Mouse (Mus musculus) bone marrow, adult 2 months (tissue): ENCODE measurements around the gene Sp110. TPM values are rescaled to one million over a fixed set of nuclear protein-coding genes. Genes with fewer than 3 reads are reported as not detected.
"Not testable (repeated sequence)": the region's sequence is repeated elsewhere in the genome, so short reads cannot be mapped to it uniquely, and the experiment has no call there.

ENCODE experiments used
- H3K27ac ChIP-seq: fragments of 200-500 bp; 2 replicates; pipeline ENCODE4 v1.5.1; 2012; ENCODE audit warnings: low read depth, mild to moderate bottlenecking, control low read depth, inconsistent platforms, low read length; ENCODE audit not compliant: control insufficient read depth, poor library complexity, insufficient read depth
- H3K4me1 ChIP-seq: fragments of 200-500 bp; 2 replicates; pipeline ENCODE4 v1.6.1; 2011; ENCODE audit warnings: low read length; ENCODE audit not compliant: control insufficient read depth, insufficient read depth
- H3K4me3 ChIP-seq: fragments of 200-500 bp; replicated peaks from 2 replicates; pipeline ENCODE3; 2011; ENCODE audit warnings: mild to moderate bottlenecking, low read depth, low read length, control low read depth; ENCODE audit not compliant: control insufficient read depth
- WGBS: fragments of 180-500 bp; shearing (Covaris S2); methylation state at CpG from one replicate; pipeline ENCODE4 v1.1.7; 2018; 5-methylcytosine and 5-hydroxymethylcytosine counted together
- polyA plus RNA-seq: library from polyadenylated mRNA; stranded (reverse); fragments of >200 nt; gene quantifications from 2 replicates; pipeline ENCODE4 v1.2.4, GENCODE M21; 2011; ENCODE audit warnings: low replicate concordance; ENCODE audit not compliant: missing spikeins, insufficient read depth, insufficient read length

Gene Sp110
- 41.5 and 75.9 TPM in 2 replicates for polyA plus RNA-seq

GRCm38 (mm10) chr1:85598271-85599012 lies at the start of gene Sp110:
TSS of gene Sp110 (minus strand) at chr1:85598817.
- H3K27ac ChIP-seq, H3K4me3 ChIP-seq, H3K4me1 ChIP-seq: not testable (repeated sequence)
- WGBS: 40% methylated on average over 17 of the region's 17 CpGs

DNA sequence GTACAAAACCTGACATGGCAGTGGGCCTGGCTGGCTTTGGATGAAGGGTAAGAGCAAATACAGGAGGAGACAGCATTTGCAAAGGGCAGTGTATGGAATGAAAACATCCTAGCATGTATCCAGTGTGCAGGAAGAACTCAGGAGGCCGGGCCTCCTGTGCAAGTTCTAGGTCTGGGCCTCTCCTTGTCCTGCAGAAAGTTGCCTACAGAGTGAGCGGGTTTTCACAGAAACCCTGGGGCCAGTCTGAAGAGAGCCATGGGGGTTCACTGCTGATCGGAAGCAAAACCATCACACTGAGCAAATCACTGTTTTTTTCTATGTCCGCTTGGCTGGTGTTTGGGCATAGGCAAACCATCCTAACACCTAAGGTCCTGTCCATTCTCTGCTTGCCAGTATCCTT lies 39.5 kb upstream of the Sp110 start:
- not testable (repeated sequence) for H3K4me3 ChIP-seq, H3K27ac ChIP-seq, H3K4me1 ChIP-seq
- 80% methylated on average over 4 of the region's 4 CpGs for WGBS

GRCm38 (mm10) chr1:85636936-85637335 lies 38.3 kb upstream of the Sp110 start:
- H3K4me1 ChIP-seq, H3K27ac ChIP-seq, H3K4me3 ChIP-seq: not testable (repeated sequence)
- 63% methylated on average over 3 of the region's 3 CpGs for WGBS

DNA sequence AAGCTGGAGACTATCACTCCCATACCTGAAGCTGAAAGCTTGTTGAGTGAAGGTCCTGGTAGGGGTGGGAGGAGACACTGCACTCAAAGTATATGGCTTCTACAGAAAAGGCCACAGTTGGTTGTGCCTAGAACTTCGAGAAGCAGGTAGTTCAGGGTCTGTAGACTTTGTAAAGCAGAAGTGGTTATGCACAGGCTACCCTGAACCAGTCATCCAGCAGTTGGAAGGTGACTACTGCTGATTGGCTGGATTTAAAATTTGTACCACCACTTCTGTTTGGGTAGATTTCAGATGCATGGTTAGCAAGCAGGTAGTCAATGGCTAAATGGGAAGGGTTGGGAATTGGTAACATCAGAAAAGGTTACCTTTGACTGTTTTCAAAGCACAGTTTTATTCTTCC lies 20.1 kb upstream of the Sp110 start:
- not testable (repeated sequence) for H3K4me1 ChIP-seq, H3K4me3 ChIP-seq, H3K27ac ChIP-seq
- WGBS: 44% methylated on average over 1 of the region's 1 CpGs

GRCm38 (mm10) chr1:85617161-85617560 lies 18.5 kb upstream of the Sp110 start:
- not testable (repeated sequence) for H3K4me1 ChIP-seq, H3K27ac ChIP-seq, H3K4me3 ChIP-seq
- 62% methylated on average over 4 of the region's 5 CpGs for WGBS

DNA sequence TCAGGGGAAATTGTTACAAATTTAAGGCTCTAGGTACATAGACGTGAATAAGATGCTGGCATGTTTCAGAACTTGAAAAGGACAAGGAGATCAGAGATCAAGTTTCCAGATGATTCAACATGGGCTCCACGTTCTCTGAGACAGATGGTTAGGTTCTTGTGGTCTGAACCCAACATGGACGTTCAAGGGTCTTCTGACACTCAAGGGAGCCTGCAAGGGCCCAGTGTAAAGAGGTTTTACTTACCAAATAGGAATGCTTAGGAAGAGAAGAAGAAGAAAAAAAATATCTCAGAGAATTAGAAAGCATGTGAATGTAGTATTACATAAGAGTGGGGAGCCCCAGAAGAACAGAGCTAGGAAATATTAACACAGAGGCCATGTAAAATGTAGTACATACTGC lies 17.2 kb upstream of the Sp110 start:
- WGBS: 58% methylated on average over 3 of the region's 3 CpGs
- H3K4me1 ChIP-seq, H3K27ac ChIP-seq, H3K4me3 ChIP-seq: not testable (repeated sequence)

DNA sequence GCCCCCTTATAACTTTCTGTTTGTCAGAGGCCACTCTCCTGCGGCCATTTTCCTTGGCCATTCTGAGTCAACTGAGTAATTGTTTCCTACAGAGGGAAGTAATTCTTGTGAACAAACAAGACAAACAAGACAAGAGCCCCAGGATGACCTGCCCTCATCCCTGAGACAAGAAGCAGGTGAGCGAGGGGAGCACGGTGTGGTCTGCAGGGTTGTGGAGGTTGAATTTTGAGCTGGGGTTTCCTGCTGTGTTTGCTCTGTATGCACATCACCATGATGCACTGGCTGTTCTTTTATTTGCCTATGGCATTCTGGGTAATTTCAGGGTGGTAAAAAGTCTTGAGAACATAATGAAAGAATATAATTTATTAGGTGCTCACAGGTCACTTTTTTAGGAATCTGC lies 16.5 kb upstream of the Sp110 start:
- not testable (repeated sequence) for H3K27ac ChIP-seq, H3K4me3 ChIP-seq, H3K4me1 ChIP-seq
- WGBS: 94% methylated on average over 3 of the region's 3 CpGs

GRCm38 (mm10) chr1:85610581-85610980 lies 12.0 kb upstream of the Sp110 start:
- not testable (repeated sequence) for H3K27ac ChIP-seq, H3K4me1 ChIP-seq, H3K4me3 ChIP-seq
- WGBS: no CpG with 5 or more reads among the region's 4 CpGs

DNA sequence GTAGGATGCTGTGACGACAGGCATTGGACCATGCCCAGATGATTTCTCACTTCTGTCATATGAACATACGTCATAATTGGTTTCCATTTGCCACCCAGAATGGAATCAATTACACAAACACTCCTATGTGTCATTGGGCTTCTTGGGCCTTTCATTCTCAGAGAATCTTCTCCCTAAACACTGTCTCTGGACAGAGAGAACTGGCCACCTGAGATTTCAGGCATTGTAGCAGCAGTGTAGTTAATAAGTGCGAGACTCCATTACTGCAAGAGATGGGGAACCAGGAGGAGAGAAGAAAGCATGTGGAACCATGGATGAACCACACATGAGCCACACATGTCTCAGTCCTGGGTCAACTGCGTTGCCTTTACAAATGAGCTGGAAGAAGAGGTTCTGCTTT lies 9.7 kb upstream of the Sp110 start:
- not testable (repeated sequence) for H3K4me1 ChIP-seq, H3K4me3 ChIP-seq
- 67% methylated on average over 4 of the region's 4 CpGs for WGBS
- H3K27ac ChIP-seq: peak overlapping the region; percentile 83

DNA sequence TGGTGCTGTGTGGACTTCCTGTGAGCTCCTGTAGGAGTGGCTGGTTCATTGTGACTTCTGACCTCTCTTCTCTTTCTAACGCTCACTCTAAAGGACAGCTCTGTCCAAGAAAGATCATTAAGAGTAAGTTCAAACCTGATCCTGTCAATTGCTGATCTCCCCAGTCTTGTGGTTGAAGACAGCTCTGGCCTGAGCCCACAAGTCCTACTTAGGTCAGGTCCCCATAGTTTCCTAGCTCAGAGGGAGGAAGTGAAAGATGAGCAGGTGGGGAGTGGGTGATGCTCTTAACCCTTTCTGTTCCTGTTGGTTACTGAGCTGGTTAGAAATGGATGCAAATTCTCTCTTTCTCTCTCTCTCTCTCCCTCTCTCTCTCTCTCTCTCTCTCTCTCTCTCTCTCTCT lies 5.7 kb upstream of the Sp110 start:
- not testable (repeated sequence) for H3K4me3 ChIP-seq, H3K27ac ChIP-seq, H3K4me1 ChIP-seq
- 40% methylated on average over 1 of the region's 1 CpGs for WGBS

GRCm38 (mm10) chr1:85600794-85601193 lies 2.2 kb upstream of the Sp110 start:
- Histone ChIP-seq H3K4me3 (peak overlapping the region; percentile 55), H3K27ac (peak overlapping the region; percentile 73)
- WGBS: 32% methylated on average over 4 of the region's 4 CpGs
- H3K4me1 ChIP-seq: not testable (repeated sequence)

DNA sequence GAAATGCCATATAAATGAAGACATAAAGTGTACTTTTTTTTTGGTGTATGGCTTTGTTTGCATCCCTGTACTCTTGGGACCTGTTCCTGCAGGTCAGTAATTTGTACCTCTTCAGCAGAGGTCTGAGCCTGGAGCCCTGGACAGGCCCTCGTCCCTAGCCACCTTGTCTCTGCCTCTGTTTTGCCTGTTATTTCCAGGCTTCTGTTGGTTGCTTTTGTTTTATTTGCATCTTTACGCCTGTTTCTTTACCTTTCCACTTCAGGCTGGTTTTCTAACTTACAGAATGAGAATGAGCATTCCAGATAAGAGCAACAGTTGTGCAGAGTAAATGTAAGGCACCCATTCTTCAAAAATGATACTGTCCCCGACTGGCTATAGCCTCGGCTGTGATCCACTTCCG lies 1.5 kb upstream of the Sp110 start, which contains the start of gene Sp140:
Sp140 (plus strand) TSS at position 301 of the 400 bp plus-strand sequence.
- WGBS: 46% methylated on average over 1 of the region's 5 CpGs
- Histone ChIP-seq H3K4me3 (peak within 1 kb of the TSS; percentile 55), H3K27ac (peak within 1 kb of the TSS; percentile 73)
- H3K4me1 ChIP-seq: not testable (repeated sequence)

DNA sequence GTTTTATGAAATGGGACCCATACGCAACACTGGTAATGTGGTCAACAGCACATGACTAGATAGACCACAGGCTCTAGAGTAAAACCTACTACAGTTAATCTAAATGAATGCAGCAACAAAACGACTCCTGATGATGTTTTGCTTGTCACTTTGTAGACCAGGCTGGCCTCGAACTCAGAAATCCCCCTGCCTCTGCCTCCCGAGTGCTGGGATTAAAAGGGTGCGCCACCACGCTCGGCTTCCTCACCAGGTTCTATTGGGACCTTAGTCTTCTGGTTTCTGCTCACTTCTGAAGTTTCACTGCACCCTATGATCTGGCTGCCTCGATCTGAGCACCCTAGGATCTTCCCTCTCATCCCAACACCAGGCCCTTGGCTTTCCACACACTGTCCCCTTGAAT lies 6.1 kb downstream of the Sp110 start:
- H3K27ac ChIP-seq, H3K4me1 ChIP-seq, H3K4me3 ChIP-seq: not testable (repeated sequence)
- 72% methylated on average over 8 of the region's 8 CpGs for WGBS

- not testable (repeated sequence) for H3K4me3 ChIP-seq, H3K27ac ChIP-seq, H3K4me1 ChIP-seq
- WGBS: 71% methylated on average over 1 of the region's 2 CpGs
Observed at GRCm38 (mm10) chr1:85588697-85589096, 9.9 kb downstream of the Sp110 start.
